Mouse (Mus musculus): ENCODE data around the gene Hemgn.

GRCm38 (mm10) chr4:46353045-46353444, 60.3 kb downstream of the Hemgn start:
- no peak for TF ChIP-seq CTCF (IDR thresholded peaks at IDR 0.05; ENCODE audit: low read depth)
- no peak for TF ChIP-seq EP300 (IDR thresholded peaks at IDR 0.05; ENCODE audit: low read depth)
